In genomic region chrX:145567073-145567472, GRCm38 (mm10) we compare ENCODE assay signal across 27 mouse cellular contexts.
A peak's percentile ranks its signal among the peaks of the same experiment; 100 is the strongest.
DNase-seq lines count a peak whose midpoint lies in the region; ATAC-seq and TF ChIP-seq lines count a peak whose summit lies in the region.
"Had no signal": no experiment of that assay in that cellular context is flagged by ENCODE, and none has a peak within 500 bp of the region (broad histone marks: within the 10 kb centered on the region; RNA-seq: fewer than 3 reads in every experiment).

No protein-coding gene starts in this region.

- no peak overlapping the region for H3K9ac ChIP-seq in intestine, postnatal 0 days (ENCODE audit: low read depth, low read length)
- no peak overlapping the region for H3K9ac ChIP-seq in intestine, embryonic 15.5 days
- no peak overlapping the region for H3K9ac ChIP-seq in kidney, embryonic 16.5 days (replicated peaks; ENCODE audit: low read length)
- H3K9ac ChIP-seq: embryonic facial prominence, embryonic 13.5 days; embryonic facial prominence, embryonic 15.5 days; forebrain, embryonic 12.5 days had no signal

- no peaks in the 10 kb centered on the region for H3K4me1 ChIP-seq in intestine, postnatal 0 days (replicated peaks; ENCODE audit: control insufficient read depth, insufficient read depth, low read length)
- H3K4me1 ChIP-seq in intestine, embryonic 15.5 days (replicated peaks): no peaks in the 10 kb centered on the region
- H3K4me1 ChIP-seq in kidney, embryonic 16.5 days (ENCODE audit: insufficient read depth, low read length): no peaks in the 10 kb centered on the region
- H3K4me1 ChIP-seq: embryonic facial prominence, embryonic 13.5 days; embryonic facial prominence, embryonic 15.5 days; forebrain, embryonic 10.5 days; forebrain, embryonic 12.5 days had no signal

- TF ChIP-seq CTCF in intestine, postnatal 0 days (IDR thresholded peaks at IDR 0.05; ENCODE audit: low read depth): no peak

- H3K27ac ChIP-seq in intestine, postnatal 0 days (ENCODE audit: low read depth, low read length): no peak overlapping the region
- H3K27ac ChIP-seq in intestine, embryonic 15.5 days: no peak overlapping the region
- no peak overlapping the region for H3K27ac ChIP-seq in kidney, embryonic 16.5 days (ENCODE audit: low read length)
- H3K27ac ChIP-seq: embryonic facial prominence, embryonic 13.5 days; embryonic facial prominence, embryonic 15.5 days; forebrain, embryonic 10.5 days; forebrain, embryonic 12.5 days had no signal

- H3K9me3 ChIP-seq in intestine, postnatal 0 days (ENCODE audit: control insufficient read depth): no peaks in the 10 kb centered on the region
- H3K9me3 ChIP-seq in intestine, embryonic 15.5 days: no peaks in the 10 kb centered on the region
- H3K9me3 ChIP-seq in kidney, embryonic 16.5 days (ENCODE audit: low read length): no peaks in the 10 kb centered on the region
- H3K9me3 ChIP-seq: embryonic facial prominence, embryonic 13.5 days; embryonic facial prominence, embryonic 15.5 days; forebrain, embryonic 10.5 days; forebrain, embryonic 12.5 days; G1E had no signal

- H3K4me3 ChIP-seq in intestine, postnatal 0 days (ENCODE audit: low read depth, low read length): no peak overlapping the region
- no peak overlapping the region for H3K4me3 ChIP-seq in intestine, embryonic 15.5 days (replicated peaks)
- H3K4me3 ChIP-seq in kidney, embryonic 16.5 days (ENCODE audit: low read length): no peak overlapping the region
- H3K4me3 ChIP-seq: embryonic facial prominence, embryonic 13.5 days; embryonic facial prominence, embryonic 15.5 days; erythroblast, embryonic 14.5 days; forebrain, embryonic 10.5 days; forebrain, embryonic 12.5 days had no signal

- no peaks in the 10 kb centered on the region for H3K27me3 ChIP-seq in intestine, postnatal 0 days (replicated peaks; ENCODE audit: control insufficient read depth, insufficient read depth, low read length)
- no peaks in the 10 kb centered on the region for H3K27me3 ChIP-seq in intestine, embryonic 15.5 days (replicated peaks)
- H3K27me3 ChIP-seq in kidney, embryonic 16.5 days (ENCODE audit: insufficient read depth, low read length): no peaks in the 10 kb centered on the region; the same call in 1 of the 2 replicates
- H3K27me3 ChIP-seq: CH12.LX; embryonic facial prominence, embryonic 15.5 days; forebrain, embryonic 12.5 days had no signal

- no peaks in the 10 kb centered on the region for H3K36me3 ChIP-seq in intestine, postnatal 0 days (ENCODE audit: control insufficient read depth, insufficient read depth)
- H3K36me3 ChIP-seq in intestine, embryonic 15.5 days: no peaks in the 10 kb centered on the region
- H3K36me3 ChIP-seq in kidney, embryonic 16.5 days (ENCODE audit: insufficient read depth, low read length): no peaks in the 10 kb centered on the region
- H3K36me3 ChIP-seq: embryonic facial prominence, embryonic 13.5 days; embryonic facial prominence, embryonic 15.5 days; forebrain, embryonic 10.5 days; forebrain, embryonic 12.5 days; G1E had no signal

- peak; percentile 13 for DNase-seq in kidney, adult 9 months
- no peak for DNase-seq in ovary, postnatal 14 days (ENCODE audit: low spot score)
- DNase-seq: adrenal gland, adult 8-10 months; adrenal gland, postnatal 14 days; adrenal gland, postnatal 36 days; B cell, adult 2 months; cerebellum, adult 11-12 months; cerebellum, adult 2 months; cerebellum, adult 9-10 months; cerebellum, postnatal 10 days; cerebellum, postnatal 25 days; embryo, embryonic 11 days had no signal

- H3K4me2 ChIP-seq in intestine, postnatal 0 days (replicated peaks; ENCODE audit: low read depth): no peak overlapping the region
- no peak overlapping the region for H3K4me2 ChIP-seq in intestine, embryonic 15.5 days (replicated peaks)
- no peak overlapping the region for H3K4me2 ChIP-seq in kidney, embryonic 16.5 days (replicated peaks; ENCODE audit: low read depth, low read length)
- H3K4me2 ChIP-seq: embryonic facial prominence, embryonic 13.5 days; embryonic facial prominence, embryonic 15.5 days; forebrain, embryonic 12.5 days had no signal

- 38% methylated on average over 2 of the region's 2 CpGs for WGBS in intestine, postnatal 0 days
- WGBS in intestine, embryonic 15.5 days: 62% methylated on average over 2 of the region's 2 CpGs
- WGBS in kidney, embryonic 16.5 days: 60% methylated on average over 2 of the region's 2 CpGs

- peak; percentile 85 for ATAC-seq in intestine, postnatal 0 days
- ATAC-seq in intestine, embryonic 15.5 days: no peak
- no peak for ATAC-seq in kidney, embryonic 16.5 days (ENCODE audit: low FRiP score, low TSS enrichment)
- ATAC-seq: activated CD4-positive, CD25-positive, alpha-beta regulatory T cell, adult 4 months; CD4-positive, CD25-positive, alpha-beta regulatory T cell, adult 4 months; forebrain, embryonic 14.5 days; forebrain, embryonic 16.5 days; Patski had no signal
